Mouse (Mus musculus): Measurements from ENCODE around the gene Fiz1. TPM values are rescaled to one million over a fixed set of nuclear protein-coding genes. Genes with fewer than 3 reads are reported as not detected.

The Fiz1 gene
- total and polyA plus RNA-seq, 3 experiments, result 17.9 to 20.4 (median 18.2) TPM

DNA sequence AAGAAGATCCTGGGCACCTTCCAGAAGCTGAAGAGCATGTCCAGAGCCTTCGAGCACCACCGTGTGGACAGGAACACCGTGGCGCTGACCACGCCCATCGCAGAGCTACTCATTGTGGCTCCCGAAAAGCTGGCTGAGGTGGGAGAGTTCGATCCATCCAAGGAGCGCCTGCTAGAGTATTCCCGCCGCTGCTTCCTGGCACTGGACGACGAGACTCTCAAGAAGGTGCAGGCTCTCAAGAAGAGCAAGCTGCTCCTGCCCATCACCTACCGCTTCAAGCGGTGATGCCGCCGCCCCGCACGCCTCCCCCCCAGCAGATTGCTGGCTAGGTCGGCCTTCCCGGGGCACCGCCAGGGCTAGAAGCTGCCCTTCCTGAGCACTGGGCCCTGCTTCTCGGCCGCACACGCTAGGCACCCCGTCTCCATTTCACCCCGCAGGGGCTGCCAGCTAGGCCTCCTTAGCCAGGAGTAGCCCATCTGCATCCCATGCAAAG is 45.8 kb upstream of the Fiz1 start:
- peak overlapping the region; percentile 93 for H3K4me3 ChIP-seq
- peak; percentile 79 to 84 for DNase-seq
- intact Hi-C loops (cut with DNase I), result loop anchor here (2.0 to 10.0 kb wide), 3 partner anchors 67 to 375 kb away; partner anchors contain the start of genes Hspbp1 and Kmt5c
- 3% methylated on average over 27 of the region's 27 CpGs for WGBS
- peak overlapping the region; percentile 46 for H3K9ac ChIP-seq (ENCODE audit: low read depth, low read length)
- peak overlapping the region; percentile 100 for H3K27ac ChIP-seq
- H3K79me2 ChIP-seq (replicated peaks; ENCODE audit: control insufficient read depth, insufficient read depth, low read length), result no peaks in the 10 kb centered on the region; the same call in 1 of the 2 replicates
- peaks cover 13% of the 10 kb centered on the region for H3K36me3 ChIP-seq (ENCODE audit: control insufficient read depth, insufficient read depth, low read length)
- H3K4me1 ChIP-seq (ENCODE audit: control insufficient read depth, insufficient read depth, low read length), result peaks cover 4% of the 10 kb centered on the region
- peaks cover 8% of the 10 kb centered on the region for H3K27me3 ChIP-seq (ENCODE audit: control insufficient read depth, insufficient read depth, low read length)
- TF ChIP-seq CTCF (IDR thresholded peaks at IDR 0.05), result peak; percentile 82
- TF ChIP-seq POLR2A (IDR thresholded peaks at IDR 0.05; ENCODE audit: insufficient read depth, low read depth, low read length), result no peak
- TF ChIP-seq EP300 (IDR thresholded peaks at IDR 0.05; ENCODE audit: insufficient read depth, low read depth, low read length), result peak; percentile 85

DNA sequence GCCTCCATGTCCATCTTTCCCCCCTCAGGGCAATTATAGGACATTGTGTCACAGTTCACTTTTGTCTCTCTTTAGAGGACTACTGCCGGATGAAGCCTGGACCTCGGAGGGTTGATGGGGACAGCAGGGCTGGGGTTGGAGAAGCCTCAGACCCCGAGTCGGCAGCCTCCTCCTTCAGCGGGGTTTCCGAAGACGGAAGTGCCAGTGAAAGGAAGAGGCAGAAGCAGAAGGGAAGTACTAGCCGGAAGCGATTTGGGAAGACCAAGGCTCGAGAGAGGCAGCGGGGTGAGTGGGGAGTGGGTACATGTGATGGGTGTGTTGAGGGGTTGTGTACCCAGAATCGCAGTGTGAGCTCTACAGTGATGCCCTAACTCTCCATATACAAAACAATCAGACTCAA is 44.9 kb upstream of the Fiz1 start:
- Histone ChIP-seq H3K4me1 (ENCODE audit: control insufficient read depth, insufficient read depth, low read length) (peaks cover 4% of the 10 kb centered on the region), H3K27ac (no peak overlapping the region), H3K27me3 (ENCODE audit: control insufficient read depth, insufficient read depth, low read length) (peaks cover 11% of the 10 kb centered on the region), H3K79me2 (replicated peaks; ENCODE audit: control insufficient read depth, insufficient read depth, low read length) (no peaks in the 10 kb centered on the region; the same call in 1 of the 2 replicates), H3K36me3 (ENCODE audit: control insufficient read depth, insufficient read depth, low read length) (peaks cover 11% of the 10 kb centered on the region), H3K4me3 (no peak overlapping the region), H3K9ac (ENCODE audit: low read depth, low read length) (no peak overlapping the region)
- intact Hi-C loops (cut with DNase I), result no loop called here
- 88% methylated on average over 12 of the region's 12 CpGs for WGBS
- TF ChIP-seq CTCF (IDR thresholded peaks at IDR 0.05) (no peak), POLR2A (IDR thresholded peaks at IDR 0.05; ENCODE audit: insufficient read depth, low read depth, low read length) (no peak), EP300 (IDR thresholded peaks at IDR 0.05; ENCODE audit: insufficient read depth, low read depth, low read length) (no peak)
- DNase-seq, result peak in 1 of 2 experiments; percentile 33

DNA sequence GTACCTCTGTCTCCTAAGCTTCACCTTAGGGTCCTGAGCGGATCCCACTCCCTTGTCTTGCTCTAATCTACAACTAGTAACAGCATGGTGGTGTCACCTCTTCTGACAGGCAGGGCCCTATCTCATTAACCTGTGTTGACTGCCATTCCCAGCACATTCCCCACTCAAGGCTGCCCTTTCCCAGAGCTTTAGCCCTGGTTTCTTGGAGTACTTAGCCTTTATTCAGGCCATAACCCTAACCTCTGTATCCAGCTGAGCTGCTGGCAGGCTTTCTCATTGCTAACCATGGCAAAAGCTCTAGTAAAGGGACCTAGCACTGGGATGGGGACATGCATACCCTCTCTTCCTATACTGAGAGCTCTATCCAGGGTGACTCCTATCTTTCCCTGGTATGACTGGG is 44.1 kb upstream of the Fiz1 start:
- intact Hi-C loops (cut with DNase I), result no loop called here
- 85% methylated on average over 1 of the region's 1 CpGs for WGBS
- no peak overlapping the region for H3K27ac ChIP-seq
- peaks cover 2% of the 10 kb centered on the region for H3K4me1 ChIP-seq (ENCODE audit: control insufficient read depth, insufficient read depth, low read length)
- TF ChIP-seq POLR2A (IDR thresholded peaks at IDR 0.05; ENCODE audit: insufficient read depth, low read depth, low read length) (no peak), EP300 (IDR thresholded peaks at IDR 0.05; ENCODE audit: insufficient read depth, low read depth, low read length) (no peak), CTCF (IDR thresholded peaks at IDR 0.05) (no peak)
- peaks cover 14% of the 10 kb centered on the region for H3K27me3 ChIP-seq (ENCODE audit: control insufficient read depth, insufficient read depth, low read length)
- no peak overlapping the region for H3K9ac ChIP-seq (ENCODE audit: low read depth, low read length)
- H3K79me2 ChIP-seq (replicated peaks; ENCODE audit: control insufficient read depth, insufficient read depth, low read length), result no peaks in the 10 kb centered on the region
- H3K36me3 ChIP-seq (ENCODE audit: control insufficient read depth, insufficient read depth, low read length), result peaks cover 4% of the 10 kb centered on the region; the same call in 1 of the 2 replicates
- H3K4me3 ChIP-seq, result no peak overlapping the region
- DNase-seq, result no peak

DNA sequence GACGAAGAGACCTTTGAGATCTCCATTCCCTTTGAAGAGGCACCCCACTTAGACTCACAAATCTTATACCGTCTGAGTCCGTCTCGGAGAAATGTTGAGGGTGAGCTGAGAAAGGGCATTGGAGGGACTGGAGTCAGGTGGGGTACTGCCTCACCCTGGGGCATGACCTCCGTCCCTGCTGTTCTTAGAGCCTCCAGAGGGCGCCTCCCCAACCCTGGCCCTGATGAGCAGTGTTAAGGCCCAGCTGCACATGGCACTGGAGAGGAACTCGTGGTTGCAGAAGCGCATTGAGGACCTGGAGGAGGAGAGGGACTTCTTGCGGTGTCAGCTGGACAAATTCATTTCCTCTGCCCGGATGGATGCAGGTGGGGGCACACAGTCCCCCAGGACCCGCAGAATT is 43.3 kb upstream of the Fiz1 start:
- H3K4me3 ChIP-seq, result no peak overlapping the region
- WGBS, result 38% methylated on average over 11 of the region's 11 CpGs
- no peaks in the 10 kb centered on the region for H3K36me3 ChIP-seq (ENCODE audit: control insufficient read depth, insufficient read depth, low read length)
- TF ChIP-seq EP300 (IDR thresholded peaks at IDR 0.05; ENCODE audit: insufficient read depth, low read depth, low read length) (no peak), CTCF (IDR thresholded peaks at IDR 0.05) (no peak), POLR2A (IDR thresholded peaks at IDR 0.05; ENCODE audit: insufficient read depth, low read depth, low read length) (no peak)
- H3K27me3 ChIP-seq (ENCODE audit: control insufficient read depth, insufficient read depth, low read length), result peaks cover 20% of the 10 kb centered on the region
- H3K4me1 ChIP-seq (ENCODE audit: control insufficient read depth, insufficient read depth, low read length), result peaks cover 2% of the 10 kb centered on the region; the same call in 1 of the 2 replicates
- no peaks in the 10 kb centered on the region for H3K79me2 ChIP-seq (replicated peaks; ENCODE audit: control insufficient read depth, insufficient read depth, low read length)
- H3K27ac ChIP-seq, result no peak overlapping the region
- no peak for DNase-seq
- no peak overlapping the region for H3K9ac ChIP-seq (ENCODE audit: low read depth, low read length)
- intact Hi-C loops (cut with DNase I), result no loop called here

DNA sequence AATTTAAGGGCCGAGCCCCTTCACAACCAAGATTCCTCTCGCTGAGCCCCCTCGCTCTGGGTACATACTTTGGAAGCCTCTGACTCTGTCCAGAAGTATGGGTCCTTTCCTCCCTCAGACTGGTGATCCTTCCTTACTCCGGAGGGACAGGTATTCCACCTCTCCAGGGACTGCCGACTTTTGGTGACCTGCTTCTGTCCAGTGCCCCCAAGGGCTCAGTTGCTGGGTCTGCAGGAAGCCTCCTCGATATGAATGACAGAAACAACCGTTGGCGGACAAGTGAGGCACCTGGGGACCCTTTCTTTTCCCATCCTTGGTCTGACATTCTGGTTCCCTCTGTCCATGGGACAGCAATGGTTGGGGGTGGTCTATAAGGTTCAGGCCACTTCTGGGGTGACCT is 42.9 kb upstream of the Fiz1 start:
- intact Hi-C loops (cut with DNase I), result no loop called here
- no peak for DNase-seq
- Histone ChIP-seq H3K9ac (ENCODE audit: low read depth, low read length) (no peak overlapping the region), H3K4me1 (ENCODE audit: control insufficient read depth, insufficient read depth, low read length) (peaks cover 3% of the 10 kb centered on the region), H3K36me3 (ENCODE audit: control insufficient read depth, insufficient read depth, low read length) (no peaks in the 10 kb centered on the region), H3K4me3 (no peak overlapping the region), H3K27me3 (ENCODE audit: control insufficient read depth, insufficient read depth, low read length) (peaks cover 20% of the 10 kb centered on the region), H3K27ac (no peak overlapping the region), H3K79me2 (replicated peaks; ENCODE audit: control insufficient read depth, insufficient read depth, low read length) (no peaks in the 10 kb centered on the region)
- TF ChIP-seq POLR2A (IDR thresholded peaks at IDR 0.05; ENCODE audit: insufficient read depth, low read depth, low read length) (no peak), CTCF (IDR thresholded peaks at IDR 0.05) (no peak), EP300 (IDR thresholded peaks at IDR 0.05; ENCODE audit: insufficient read depth, low read depth, low read length) (no peak)
- WGBS, result 36% methylated on average over 8 of the region's 8 CpGs

DNA sequence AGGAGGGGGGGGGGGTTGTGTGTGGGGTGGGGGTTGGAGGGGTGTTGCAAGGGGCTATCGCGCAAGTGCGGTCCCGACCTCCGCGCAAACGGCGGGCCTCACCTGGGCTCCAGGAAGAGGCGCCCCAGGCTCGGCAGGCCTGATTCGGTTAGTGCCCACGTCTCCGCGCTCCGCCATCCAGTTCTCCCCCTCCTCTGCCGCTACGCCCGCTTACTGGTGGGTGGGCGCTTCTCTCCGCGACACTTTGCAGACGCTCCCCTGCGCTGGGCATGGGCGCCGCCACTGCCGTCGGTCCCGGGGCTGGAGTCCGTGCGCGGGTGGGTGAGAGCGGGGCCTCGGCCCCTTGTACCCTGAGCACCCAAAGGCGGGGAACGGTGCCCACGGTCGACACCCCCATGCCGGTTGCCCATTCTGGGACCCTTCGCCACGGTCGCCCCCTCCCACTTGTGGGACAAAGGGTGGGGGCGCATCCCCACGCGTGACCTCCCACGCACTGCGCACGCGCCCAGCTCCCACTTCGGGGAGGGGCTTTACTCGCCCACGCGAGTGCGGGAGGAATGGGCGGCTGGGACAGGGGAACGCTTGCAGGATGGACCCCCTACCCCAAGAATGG is 42.3 kb upstream of the Fiz1 start:
- peaks cover 20% of the 10 kb centered on the region for H3K27me3 ChIP-seq (ENCODE audit: control insufficient read depth, insufficient read depth, low read length)
- no peak for TF ChIP-seq CTCF (IDR thresholded peaks at IDR 0.05)
- no peak for TF ChIP-seq EP300 (IDR thresholded peaks at IDR 0.05; ENCODE audit: insufficient read depth, low read depth, low read length)
- TF ChIP-seq POLR2A (IDR thresholded peaks at IDR 0.05; ENCODE audit: insufficient read depth, low read depth, low read length), result no peak
- H3K9ac ChIP-seq (ENCODE audit: low read depth, low read length), result no peak overlapping the region
- no peak for DNase-seq
- no peaks in the 10 kb centered on the region for H3K36me3 ChIP-seq (ENCODE audit: control insufficient read depth, insufficient read depth, low read length)
- H3K79me2 ChIP-seq (replicated peaks; ENCODE audit: control insufficient read depth, insufficient read depth, low read length), result no peaks in the 10 kb centered on the region
- H3K27ac ChIP-seq, result no peak overlapping the region
- no peak overlapping the region for H3K4me3 ChIP-seq
- peaks cover 3% of the 10 kb centered on the region for H3K4me1 ChIP-seq (ENCODE audit: control insufficient read depth, insufficient read depth, low read length)
- WGBS, result 4% methylated on average over 53 of the region's 55 CpGs
- intact Hi-C loops (cut with DNase I), result no loop called here

Data from heart, adult 2 months (tissue).